Mouse (Mus musculus) midbrain, embryonic 12.5 days (tissue): ENCODE measurements around the gene Ctss. TPM values are rescaled to one million over a fixed set of nuclear protein-coding genes. Genes with fewer than 3 reads are reported as not detected.

Experiments used
- ATAC-seq: fragments of 200-750 bp; cut with Nextera tagmentation; 2 replicates; pipeline ENCODE4 v1.8.0; 2017; ENCODE audit warnings: low read depth, moderate TSS enrichment, moderate library complexity; ENCODE audit not compliant: low FRiP score
- H3K27ac ChIP-seq: fragments of 300-500 bp; sonication (generic); replicated peaks from 2 replicates; pipeline ENCODE4 v1.5.1; 2016; ENCODE audit warnings: mild to moderate bottlenecking
- H3K27me3 ChIP-seq: fragments of 300-500 bp; sonication (generic); 2 replicates; pipeline ENCODE4 v1.6.1; 2016; ENCODE audit warnings: mild to moderate bottlenecking
- H3K36me3 ChIP-seq: fragments of 300-500 bp; sonication (generic); 2 replicates; pipeline ENCODE4 v1.6.1; 2016
- H3K4me1 ChIP-seq: fragments of 300-500 bp; sonication (generic); 2 replicates; pipeline ENCODE4 v1.6.1; 2016
- H3K4me2 ChIP-seq: fragments of 300-500 bp; sonication (generic); replicated peaks from 2 replicates; pipeline ENCODE4 v1.6.1; 2016; ENCODE audit warnings: mild to moderate bottlenecking, moderate library complexity
- H3K4me3 ChIP-seq: fragments of 300-500 bp; sonication (generic); 2 replicates; pipeline ENCODE4 v1.5.1; 2016; ENCODE audit warnings: mild to moderate bottlenecking
- H3K9ac ChIP-seq: fragments of 300-500 bp; sonication (generic); replicated peaks from 2 replicates; pipeline ENCODE4 v1.6.1; 2016; ENCODE audit warnings: mild to moderate bottlenecking, moderate library complexity
- H3K9me3 ChIP-seq: fragments of 300-500 bp; sonication (generic); 2 replicates; pipeline ENCODE4 v1.6.1; 2016; ENCODE audit warnings: mild to moderate bottlenecking
- WGBS: fragments of 180-500 bp; shearing (Covaris S2); methylation state at CpG from one replicate; pipeline ENCODE4 v1.1.7; 2016; 5-methylcytosine and 5-hydroxymethylcytosine counted together
- polyA plus RNA-seq: library from polyadenylated mRNA; unstranded; fragments of >200 nt; fragmentation: Nextera tagmentation; extraction: Ambion mirVana; gene quantifications from 2 replicates; pipeline ENCODE4 v1.2.1, GENCODE M21; 2016

The Ctss gene
- polyA plus RNA-seq, 1 experiment from 2014 or later = 10.0 TPM

DNA sequence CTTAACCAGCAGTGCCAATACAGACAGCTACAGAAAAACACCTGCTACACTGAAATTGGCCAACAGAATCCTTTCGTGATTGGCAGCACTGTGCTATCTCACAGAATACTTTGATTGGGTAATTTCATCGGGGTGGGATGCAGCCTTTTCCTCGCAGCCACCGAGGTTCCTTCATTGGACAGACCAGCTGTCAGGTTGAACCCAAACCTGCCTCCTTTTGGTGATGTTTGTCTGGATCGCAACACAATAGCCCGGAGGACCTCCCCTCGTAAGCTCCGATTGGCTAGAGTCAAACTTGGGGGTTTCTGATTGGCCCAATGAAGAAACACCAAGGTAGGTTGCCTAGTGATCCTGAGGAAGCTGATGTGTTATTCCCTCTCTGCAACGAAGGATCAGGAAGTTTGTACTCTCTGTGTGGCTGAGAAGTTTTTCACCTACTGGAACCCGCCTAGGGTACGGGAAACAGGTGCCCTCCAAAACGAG is 62.1 kb downstream of the Ctss start, which contains the start of gene Golph3l:
Gene Golph3l (plus strand): TSS at position 331 of the 483 bp plus-strand sequence.
- Histone ChIP-seq H3K27ac (peak within 1 kb of the TSS; percentile 63; the same call in 1 of the 2 replicates), H3K4me2 (peak within 1 kb of the TSS; percentile 70)

DNA sequence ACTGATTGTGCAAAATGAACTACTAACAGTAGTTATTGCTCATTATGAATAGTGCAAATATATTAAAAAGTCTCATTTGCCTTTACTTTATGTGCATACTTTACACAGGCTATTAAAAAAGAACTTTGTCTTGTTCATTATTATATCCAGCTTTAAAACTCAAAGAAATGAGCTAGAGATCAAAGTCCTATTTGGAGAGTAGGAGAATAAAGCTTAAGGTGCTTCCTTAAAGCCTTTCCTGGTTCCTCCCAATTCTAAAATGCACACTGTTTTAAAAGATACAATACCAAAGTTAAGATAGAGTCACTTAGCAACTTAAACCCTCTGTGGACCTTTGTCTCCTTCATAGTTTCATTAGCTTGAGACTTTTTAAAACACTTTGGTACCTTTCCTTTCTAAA is 72.1 kb downstream of the Ctss start:
- Histone ChIP-seq H3K27me3 (no peaks in the 10 kb centered on the region), H3K4me3 (no peak overlapping the region), H3K27ac (no peak overlapping the region), H3K36me3 (peaks cover 32% of the 10 kb centered on the region), H3K4me2 (no peak overlapping the region), H3K9me3 (no peaks in the 10 kb centered on the region), H3K4me1 (no peaks in the 10 kb centered on the region), H3K9ac (no peak overlapping the region)
- ATAC-seq = no peak

More for the DNA sequence above, 62.1 kb downstream of the Ctss start, which contains the start of gene Golph3l:
- Histone ChIP-seq H3K4me3 (peak within 1 kb of the TSS; percentile 57), H3K9ac (peak within 1 kb of the TSS; percentile 56), H3K9me3 (no peaks in the 10 kb centered on the region), H3K36me3 (peaks cover 19% of the 10 kb centered on the region), H3K27me3 (no peaks in the 10 kb centered on the region), H3K4me1 (peaks cover 8% of the 10 kb centered on the region; the same call in 1 of the 2 replicates)
- under 1% methylated on average over 12 of the region's 12 CpGs for WGBS
- peak; percentile 100 for ATAC-seq

DNA sequence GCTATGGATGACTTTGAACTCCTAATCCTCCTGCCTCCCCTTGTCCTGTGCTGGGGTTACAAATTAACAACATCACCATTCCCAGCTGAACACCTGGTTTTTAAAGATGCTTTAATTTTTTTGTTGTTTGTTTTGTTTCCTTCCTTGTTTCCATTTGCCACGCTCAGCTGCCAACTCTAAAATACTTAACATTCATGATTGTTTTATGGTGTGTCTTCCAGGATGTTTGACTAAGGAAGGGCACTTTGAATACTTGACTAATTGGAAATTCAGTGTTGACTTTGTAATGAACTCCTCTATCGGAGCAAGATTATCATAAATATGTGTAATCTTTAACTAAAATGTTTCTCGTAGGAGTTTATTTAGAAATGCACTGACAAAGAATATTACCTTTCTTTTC is 74.7 kb downstream of the Ctss start:
- Histone ChIP-seq H3K9ac (no peak overlapping the region), H3K27ac (no peak overlapping the region), H3K36me3 (peaks cover 12% of the 10 kb centered on the region), H3K4me3 (no peak overlapping the region), H3K4me2 (no peak overlapping the region), H3K27me3 (no peaks in the 10 kb centered on the region), H3K4me1 (no peaks in the 10 kb centered on the region), H3K9me3 (no peaks in the 10 kb centered on the region)
- no peak for ATAC-seq
- 92% methylated on average over 3 of the region's 3 CpGs for WGBS

Other genes with a start within 250 kb of the Ctss start
- gene Mindy1, start 245.4 kb upstream of the Ctss start, polyA plus RNA-seq = 46.6 and 47.6 TPM in 2 replicates
- gene Prune1, start 244.7 kb upstream of the Ctss start, polyA plus RNA-seq = 33.1 and 35.7 TPM in 2 replicates
- gene Anxa9, start 219.6 kb upstream of the Ctss start, polyA plus RNA-seq = 1.0 and 1.1 TPM in 2 replicates
- 101 and 109 TPM in 2 replicates for gene Cers2, start 212.0 kb upstream of the Ctss start, polyA plus RNA-seq
- 60.2 and 62.3 TPM in 2 replicates for gene Setdb1, start 169.6 kb upstream of the Ctss start, polyA plus RNA-seq
- not detected in 2 replicates for gene 4930558C23Rik, start 123.9 kb upstream of the Ctss start, polyA plus RNA-seq
- 32.9 and 33.2 TPM in 2 replicates for gene Arnt, start 92.4 kb upstream of the Ctss start, polyA plus RNA-seq
- 8.7 and 13.7 TPM in 2 replicates for gene Ctsk, start 27.5 kb upstream of the Ctss start, polyA plus RNA-seq
- not detected in 2 replicates for gene Hormad1, start 32.9 kb downstream of the Ctss start, polyA plus RNA-seq
- 37.8 and 38.6 TPM in 2 replicates for gene Golph3l, start 62.1 kb downstream of the Ctss start, polyA plus RNA-seq
- 100 and 106 TPM in 2 replicates for gene Ensa, start 98.2 kb downstream of the Ctss start, polyA plus RNA-seq
- gene Mcl1, start 132.0 kb downstream of the Ctss start, polyA plus RNA-seq = 74.3 and 88.9 TPM in 2 replicates
- 1.3 and 1.5 TPM in 2 replicates for gene Adamtsl4, start 161.1 kb downstream of the Ctss start, polyA plus RNA-seq
- 12.8 and 14.2 TPM in 2 replicates for gene Ecm1, start 212.8 kb downstream of the Ctss start, polyA plus RNA-seq
- gene Tars2, start 233.4 kb downstream of the Ctss start, polyA plus RNA-seq = 50.5 and 52.3 TPM in 2 replicates